Mouse (Mus musculus): ENCODE data around the gene Nbea.

GRCm38 (mm10) chr3:55714260-55714659, 469.2 kb downstream of the Nbea start:
- TF ChIP-seq GATA1 (IDR thresholded peaks at IDR 0.05; ENCODE audit: borderline replicate concordance, low read length) (no peak), FLI1 (IDR thresholded peaks at IDR 0.05; ENCODE audit: low read length) (no peak)

Measured in megakaryocyte, embryonic 14.5 days (primary cell).